Mouse (Mus musculus) frontal cortex, adult (tissue): Measurements from ENCODE around the gene Myo1h.

Source experiments
- ATAC-seq: cut with Nextera tagmentation; 2 replicates; pipeline ENCODE4 v1.9.2; 2017; ENCODE audit warnings: mild to moderate bottlenecking, moderate library complexity, mixed read lengths; ENCODE audit not compliant: low TSS enrichment

Gene Myo1h

GRCm38 (mm10) chr5:114359586-114359985, 70.6 kb downstream of the Myo1h start:
- no peak for ATAC-seq

- ATAC-seq, result no peak
Observed at GRCm38 (mm10) chr5:114360968-114361367, 72.0 kb downstream of the Myo1h start.

GRCm38 (mm10) chr5:114365043-114365752, 76.2 kb downstream of the Myo1h start:
- ATAC-seq, result 0 out of 2 replicates have a peak, but pooled peaks have one; percentile 20

- ATAC-seq, result no peak
Observed at GRCm38 (mm10) chr5:114368121-114368520, 79.2 kb downstream of the Myo1h start.

GRCm38 (mm10) chr5:114368803-114369496, 80.0 kb downstream of the Myo1h start:
- no peak for ATAC-seq

- ATAC-seq, result no peak
Observed at GRCm38 (mm10) chr5:114369921-114370320, 81.0 kb downstream of the Myo1h start.

GRCm38 (mm10) chr5:114370371-114370776, 81.4 kb downstream of the Myo1h start:
- ATAC-seq, result no peak; the same call in 1 of the 2 replicates

GRCm38 (mm10) chr5:114371331-114371730, 82.4 kb downstream of the Myo1h start:
- ATAC-seq, result no peak

GRCm38 (mm10) chr5:114371731-114372473, 82.9 kb downstream of the Myo1h start:
- no peak for ATAC-seq

GRCm38 (mm10) chr5:114372565-114372964, 83.6 kb downstream of the Myo1h start:
- no peak for ATAC-seq

GRCm38 (mm10) chr5:114373174-114373573, 84.2 kb downstream of the Myo1h start:
- no peak for ATAC-seq

- ATAC-seq, result no peak
Observed at GRCm38 (mm10) chr5:114373581-114373980, 84.6 kb downstream of the Myo1h start.

GRCm38 (mm10) chr5:114374409-114375213, 85.6 kb downstream of the Myo1h start:
- ATAC-seq, result no peak

GRCm38 (mm10) chr5:114378177-114378920, 89.4 kb downstream of the Myo1h start:
- ATAC-seq, result no peak

GRCm38 (mm10) chr5:114378936-114379335, 90.0 kb downstream of the Myo1h start:
- no peak for ATAC-seq

- 0 out of 2 replicates have a peak, but pooled peaks have one; percentile 7 for ATAC-seq
Observed at GRCm38 (mm10) chr5:114379763-114380162, 90.8 kb downstream of the Myo1h start.

GRCm38 (mm10) chr5:114380209-114381012, 91.4 kb downstream of the Myo1h start, which contains the start of the genes Kctd10 and Ube3b:
Gene Kctd10, minus strand, starts transcription at chr5:114380508.
Gene Ube3b, plus strand, starts transcription at chr5:114380607.
- ATAC-seq, result peak; percentile 90

GRCm38 (mm10) chr5:114381013-114381351, 92.0 kb downstream of the Myo1h start:
- ATAC-seq, result peak; percentile 36; the same call in 1 of the 2 replicates

- no peak for ATAC-seq
Observed at GRCm38 (mm10) chr5:114383184-114383904, 94.4 kb downstream of the Myo1h start.
